Mouse (Mus musculus): ENCODE results near the gene 4930404N11Rik.

The 4930404N11Rik gene

DNA sequence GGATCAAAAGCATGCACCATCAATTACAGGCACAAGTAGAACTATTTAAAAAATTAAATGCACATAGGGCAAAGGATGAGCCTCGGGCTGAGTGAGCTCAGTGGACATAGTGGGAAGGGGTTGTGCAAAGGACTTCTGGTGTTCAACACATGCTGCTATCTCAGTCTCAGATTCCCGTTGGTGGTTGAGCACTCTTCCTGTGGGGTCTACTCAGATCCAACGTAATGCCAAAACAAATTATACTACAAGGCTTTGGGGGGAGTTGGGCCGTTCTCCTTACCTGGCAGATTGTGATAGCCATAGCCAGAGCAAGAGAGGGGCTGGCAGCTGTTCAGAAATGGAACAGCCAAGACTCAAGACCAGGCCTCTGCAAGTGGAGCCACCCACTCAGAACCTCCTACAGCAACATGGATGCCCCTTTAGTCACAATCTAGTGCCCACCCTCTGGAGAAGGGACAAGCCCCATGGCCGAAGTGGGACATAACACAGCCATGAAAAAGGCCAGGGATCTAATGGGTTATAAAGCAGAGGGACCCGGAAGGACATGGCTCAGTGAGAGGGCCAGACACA lies 14.3 kb upstream of the 4930404N11Rik start:
- no peak for DNase-seq (ENCODE audit: low spot score)

DNA sequence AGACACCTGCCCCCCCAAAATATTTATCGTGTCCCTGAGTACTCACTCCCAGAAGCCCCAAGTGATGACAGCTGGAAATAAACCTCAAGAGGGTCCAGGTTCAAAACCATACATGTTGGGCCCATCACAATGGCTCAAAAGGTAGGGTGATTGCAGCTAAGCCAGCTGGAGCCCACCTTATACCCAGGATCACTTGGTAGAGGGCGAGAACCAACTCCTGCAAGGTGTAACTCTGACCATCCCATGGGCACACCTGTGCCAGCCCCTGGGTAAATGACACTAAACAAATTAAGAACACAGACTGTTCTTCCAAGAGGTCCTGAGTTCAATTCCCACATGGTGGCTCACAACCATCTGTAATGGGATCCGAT lies 13.6 kb upstream of the 4930404N11Rik start:
- DNase-seq (ENCODE audit: low spot score) = no peak

DNA sequence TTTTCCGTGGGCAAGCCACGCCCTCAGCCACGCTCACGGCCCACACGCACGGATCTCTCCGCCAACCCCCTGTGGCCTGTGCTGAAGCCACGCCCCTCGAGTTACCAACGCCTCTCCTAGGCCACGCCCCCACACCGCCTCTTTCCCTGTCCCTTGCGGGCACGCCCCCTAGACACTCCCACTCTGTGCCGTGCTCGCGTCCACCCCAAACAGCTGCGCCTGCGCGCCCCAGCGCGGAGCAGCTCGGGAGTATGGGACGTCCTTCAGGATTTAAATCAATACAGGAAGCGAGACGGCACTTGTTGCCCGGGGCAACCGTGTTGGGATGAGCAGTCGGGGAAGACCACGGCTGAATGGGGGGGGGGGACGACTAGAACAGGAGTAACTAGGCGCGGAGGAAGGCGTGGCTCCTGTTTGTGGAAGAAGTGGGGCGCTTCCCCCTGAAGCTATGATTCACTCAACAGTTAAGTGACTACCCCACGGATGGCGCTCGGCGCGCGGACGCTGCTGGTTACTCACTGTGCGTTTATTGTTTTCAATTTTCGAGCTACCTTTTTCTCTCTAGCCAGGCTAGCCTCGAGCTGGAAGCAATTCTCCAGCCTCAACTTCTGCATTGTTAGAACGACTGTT lies 13.1 kb upstream of the 4930404N11Rik start:
- peak; percentile 98 for DNase-seq (ENCODE audit: low spot score)

DNA sequence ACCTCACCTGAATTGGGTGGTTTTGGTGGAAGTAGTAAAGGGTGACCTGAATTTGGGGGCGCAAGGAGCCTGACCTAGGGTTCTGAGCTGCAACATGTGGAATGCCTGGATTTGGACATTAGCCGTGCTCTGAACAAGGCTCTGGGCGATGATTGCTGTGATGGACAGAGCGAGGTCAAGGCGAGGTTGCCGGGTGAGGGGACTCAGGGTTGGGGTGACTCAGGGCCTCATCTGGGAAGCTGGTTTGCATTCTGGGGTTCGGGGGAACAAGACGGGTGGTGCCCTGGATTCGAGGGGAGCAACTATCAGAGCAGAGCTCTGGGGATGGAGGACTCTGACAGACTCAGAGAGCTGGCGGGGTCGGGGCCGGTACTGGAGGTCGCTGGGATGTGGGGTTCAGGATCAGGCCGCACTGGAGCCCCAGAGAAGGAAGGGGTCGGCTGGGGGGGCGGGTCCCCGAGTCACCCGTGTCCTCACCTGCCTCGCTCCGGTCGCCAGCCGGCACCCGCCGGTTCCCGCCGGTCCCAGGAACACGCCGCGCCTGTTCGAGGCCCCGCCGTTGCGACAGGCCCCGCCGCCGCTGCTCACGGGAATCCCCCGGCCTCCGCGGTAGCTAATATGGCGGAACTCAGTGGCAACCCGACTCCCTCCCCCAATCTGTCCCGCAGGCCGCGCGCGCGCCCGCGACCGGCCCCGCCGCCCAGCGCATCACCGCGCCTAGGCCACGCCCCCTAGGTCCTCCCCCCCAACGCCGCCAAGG lies 12.4 kb upstream of the 4930404N11Rik start, which contains the start of gene Fzr1:
TSS of gene Fzr1 (minus strand) at position 724 of the 760 bp plus-strand sequence.
- no peak for DNase-seq (ENCODE audit: low spot score)

DNA sequence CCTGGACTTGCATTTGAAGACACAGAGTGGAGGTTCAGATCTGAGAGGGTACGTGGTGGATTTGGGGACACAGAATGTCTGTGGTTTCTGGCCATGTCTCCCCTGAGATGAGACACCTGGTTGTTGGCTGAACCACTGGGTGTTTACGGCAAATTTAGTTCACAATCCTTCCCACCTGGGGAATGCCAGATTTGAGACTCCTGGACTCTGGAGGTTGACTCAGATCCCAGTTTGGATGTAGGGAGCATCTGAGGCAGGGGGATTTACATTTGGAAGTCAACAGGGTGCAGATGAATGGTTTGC lies 11.7 kb upstream of the 4930404N11Rik start:
- DNase-seq (ENCODE audit: low spot score) = no peak

DNA sequence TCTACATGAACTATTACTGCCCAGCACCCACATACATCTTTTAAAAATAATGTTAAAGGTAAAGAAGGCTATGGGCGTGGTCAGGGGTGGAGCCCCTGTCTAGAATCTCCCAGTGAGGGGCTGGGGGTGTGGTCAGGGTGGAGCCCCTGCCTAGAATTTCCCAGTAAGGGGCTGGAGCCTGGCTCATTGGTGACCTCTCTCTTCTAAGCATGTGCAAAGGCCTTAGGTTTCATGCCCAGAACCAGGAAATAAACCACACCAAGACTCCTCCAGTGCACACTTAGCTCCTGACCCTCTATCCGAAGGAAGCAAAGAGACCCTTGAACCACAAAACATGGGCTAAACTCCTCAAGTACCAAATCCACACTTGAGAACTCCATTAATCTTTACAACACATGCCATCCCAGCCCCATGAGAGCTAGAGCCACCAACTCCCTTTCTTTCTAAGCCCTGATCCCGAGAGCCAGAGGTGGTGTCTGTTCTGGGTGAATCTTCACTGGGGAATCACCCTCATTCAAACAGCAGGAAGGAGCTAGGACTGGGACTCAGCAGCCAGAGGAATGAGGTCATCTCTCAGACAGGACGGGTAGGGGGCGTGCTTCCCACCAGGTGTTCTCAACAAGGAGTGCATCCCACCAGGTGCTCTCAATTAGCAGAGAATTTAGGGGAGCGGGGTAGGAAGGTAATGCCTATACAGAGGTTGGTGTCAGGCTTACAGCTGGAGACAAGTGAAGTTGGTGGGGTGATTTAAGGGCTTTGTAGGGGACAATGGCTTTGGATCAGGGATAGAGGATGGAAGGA lies 11.1 kb upstream of the 4930404N11Rik start:
- no peak for DNase-seq (ENCODE audit: low spot score)

DNA sequence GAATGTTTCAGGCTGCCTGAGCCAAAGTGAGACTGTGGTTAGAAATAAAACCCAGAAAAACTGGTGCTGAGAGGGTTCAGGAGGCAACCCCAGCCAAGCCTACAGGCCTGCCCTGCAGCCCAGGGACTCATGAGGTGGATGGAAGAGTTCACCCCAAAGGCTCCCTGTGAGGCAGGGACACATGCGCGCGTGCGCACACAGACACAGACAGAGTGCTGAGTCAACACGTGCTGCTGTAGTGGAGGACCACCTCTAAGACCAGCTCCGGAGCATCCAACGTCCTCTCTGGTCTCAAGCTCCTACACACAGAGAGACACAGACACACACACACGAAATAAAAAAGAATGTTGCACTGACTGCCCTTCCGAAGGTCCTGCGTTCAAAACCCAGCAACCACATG lies 9.7 kb upstream of the 4930404N11Rik start:
- DNase-seq (ENCODE audit: low spot score) = no peak

DNA sequence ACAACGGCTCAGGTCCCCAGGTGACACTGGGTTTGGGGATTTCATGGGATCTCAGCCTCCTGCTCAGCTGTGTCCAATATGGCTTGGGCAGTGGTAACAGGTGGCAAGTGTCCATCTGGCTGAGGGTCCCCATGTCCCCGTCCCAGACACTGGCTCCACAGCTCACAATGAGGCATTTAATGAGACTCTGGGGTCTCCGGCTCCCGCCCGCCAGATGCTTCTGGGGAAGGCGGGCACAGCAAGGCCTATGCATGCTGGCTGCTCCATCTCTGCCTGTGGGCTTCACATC lies 1.5 kb upstream of the 4930404N11Rik start:
- no peak for DNase-seq (ENCODE audit: low spot score)

DNA sequence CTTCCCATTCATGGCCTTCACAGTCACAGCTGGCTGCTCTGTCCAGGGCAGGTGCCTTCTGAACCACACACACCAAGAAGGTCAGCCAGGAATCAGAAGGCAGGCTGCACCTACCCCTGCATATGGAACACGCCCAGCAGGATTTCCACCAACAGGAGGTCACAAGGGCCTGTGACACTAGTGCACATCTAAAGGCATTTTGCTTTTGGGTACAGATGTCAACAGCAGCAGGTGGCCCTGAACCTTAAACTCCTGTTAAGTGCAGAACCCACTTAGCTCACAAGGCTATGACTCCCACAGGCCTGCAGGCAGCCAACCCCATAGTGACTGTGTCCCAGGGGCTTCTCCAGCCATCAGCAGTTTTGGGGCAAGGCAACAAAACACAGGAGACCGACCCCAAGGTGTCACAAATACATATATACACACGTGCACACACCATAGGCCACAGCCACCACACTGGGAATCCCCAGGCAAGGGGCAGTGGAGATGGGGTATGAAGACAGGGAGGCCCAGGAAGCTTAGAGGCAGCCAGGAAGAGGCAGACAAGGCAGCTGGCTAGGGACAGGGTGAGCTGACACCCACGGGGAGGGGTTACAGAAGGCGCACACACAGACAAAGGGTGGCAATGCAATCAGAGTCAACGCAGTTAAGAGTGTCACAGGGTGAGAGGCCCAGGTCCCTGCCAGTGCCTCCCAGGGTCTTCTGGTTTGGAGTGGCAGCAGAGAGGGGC lies 1.0 kb upstream of the 4930404N11Rik start:
- no peak for DNase-seq (ENCODE audit: low spot score)

DNA sequence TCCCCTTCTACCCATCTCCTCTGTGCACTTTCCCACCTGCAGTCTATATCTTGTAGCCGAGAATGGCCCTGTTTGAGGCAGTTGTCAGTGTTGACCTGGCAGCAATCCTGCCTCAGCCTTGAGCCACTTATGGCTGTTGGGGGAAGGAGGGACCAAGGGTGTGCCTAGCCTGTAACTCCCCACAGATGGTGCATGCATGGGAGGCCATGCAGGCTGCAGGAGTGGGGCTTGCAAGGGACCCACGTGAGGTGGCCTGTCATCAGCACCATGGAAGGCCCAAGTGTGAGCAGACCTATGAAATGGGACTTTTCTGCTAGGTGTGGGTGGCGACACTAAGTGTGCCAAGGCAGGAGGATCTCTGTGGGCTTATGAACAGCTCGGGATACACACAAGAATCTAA lies 543 bp downstream of the 4930404N11Rik start:
- DNase-seq (ENCODE audit: low spot score) = no peak

DNA sequence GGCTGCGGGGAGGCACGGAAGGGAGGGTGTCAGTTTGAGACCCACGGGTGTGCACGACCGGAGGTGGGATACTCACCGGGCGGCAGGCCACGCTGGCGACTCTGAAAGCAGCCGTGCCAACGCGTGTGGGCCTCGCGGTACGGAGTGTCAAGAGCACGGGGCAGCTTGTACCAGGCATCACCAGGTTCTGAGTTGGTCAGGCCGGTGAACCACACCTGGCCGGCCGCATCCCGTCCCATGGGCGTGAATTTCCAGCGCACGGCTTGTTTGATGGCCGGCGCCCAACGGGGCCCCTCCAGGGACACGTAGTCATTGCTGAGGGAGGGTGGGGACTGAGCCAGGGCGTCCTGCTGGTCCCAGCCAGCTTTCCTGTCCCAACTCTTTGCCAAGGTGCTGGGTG lies 950 bp downstream of the 4930404N11Rik start:
- DNase-seq (ENCODE audit: low spot score) = no peak

DNA sequence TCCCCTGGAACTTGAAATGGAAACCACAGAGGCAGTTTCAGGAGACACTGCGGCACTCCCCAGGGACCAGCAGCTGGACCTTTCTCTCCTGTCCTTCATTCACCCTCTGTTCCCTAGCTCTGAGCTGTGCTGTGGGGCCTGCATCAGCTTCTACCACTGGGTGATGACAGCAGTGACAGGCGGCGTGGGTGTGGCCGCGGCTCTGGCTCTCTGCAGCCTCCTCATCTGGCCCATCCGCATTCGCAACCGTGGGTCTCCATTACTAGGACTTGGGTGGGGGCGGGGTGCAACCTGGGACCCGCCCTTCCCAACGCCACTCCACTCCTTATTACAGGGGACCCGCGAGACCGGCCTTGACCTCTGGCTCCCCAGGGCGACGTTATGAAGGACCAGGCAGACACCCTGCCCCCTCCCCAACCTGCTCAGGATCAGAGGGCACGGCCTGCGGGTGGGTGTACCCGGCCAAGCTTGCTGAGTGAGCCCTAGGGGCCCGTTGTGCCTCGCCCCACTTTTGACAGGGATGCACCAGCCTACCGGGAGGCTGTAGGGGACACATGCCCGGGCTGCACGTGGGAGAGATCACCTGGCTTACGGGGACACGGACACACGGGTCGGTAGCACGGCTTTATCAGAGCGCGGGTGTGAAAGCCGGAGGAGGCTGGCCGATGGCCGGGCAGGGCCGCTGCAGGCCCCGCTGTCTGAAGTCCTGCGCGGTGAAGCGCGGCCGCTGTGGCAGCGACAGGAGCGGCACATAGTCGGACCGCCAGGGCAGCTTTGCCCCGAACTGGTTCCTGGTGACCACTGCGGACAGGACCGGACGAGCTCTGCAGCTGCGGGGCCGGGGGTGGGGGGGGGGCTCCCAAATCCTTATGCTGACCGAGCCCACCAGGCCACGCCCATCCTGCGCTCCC lies 1.9 kb downstream of the 4930404N11Rik start:
- no peak for DNase-seq (ENCODE audit: low spot score)

DNA sequence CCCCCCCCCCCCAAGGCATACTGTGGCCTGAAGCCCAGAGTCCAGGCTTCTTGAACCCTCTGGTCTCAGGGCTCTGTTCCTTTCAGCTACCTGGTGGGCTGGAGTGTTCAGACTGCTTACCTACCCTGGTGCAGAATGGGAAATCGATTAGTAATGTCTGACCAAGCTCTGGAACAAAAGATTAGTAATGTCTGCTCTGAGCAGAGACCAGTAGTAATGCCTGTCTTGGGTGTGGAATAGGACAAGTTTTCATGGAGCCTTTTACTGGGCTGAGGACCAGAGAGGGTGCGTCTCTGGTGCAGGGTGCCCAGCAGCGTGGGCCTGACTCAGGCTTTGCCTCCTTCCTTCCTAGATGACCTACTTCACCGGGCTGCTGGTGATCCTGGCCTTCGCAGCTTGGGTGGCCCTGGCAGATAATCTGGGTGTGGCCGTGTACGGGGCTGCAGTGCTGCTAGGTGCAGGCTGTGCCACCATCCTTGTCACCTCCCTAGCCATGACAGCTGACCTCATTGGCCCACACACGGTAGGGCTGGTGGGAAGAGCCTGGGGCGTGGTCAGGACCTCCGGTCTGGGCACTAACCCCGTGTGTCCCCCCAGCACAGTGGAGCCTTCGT lies 3.2 kb downstream of the 4930404N11Rik start:
- no peak for DNase-seq (ENCODE audit: low spot score)

DNA sequence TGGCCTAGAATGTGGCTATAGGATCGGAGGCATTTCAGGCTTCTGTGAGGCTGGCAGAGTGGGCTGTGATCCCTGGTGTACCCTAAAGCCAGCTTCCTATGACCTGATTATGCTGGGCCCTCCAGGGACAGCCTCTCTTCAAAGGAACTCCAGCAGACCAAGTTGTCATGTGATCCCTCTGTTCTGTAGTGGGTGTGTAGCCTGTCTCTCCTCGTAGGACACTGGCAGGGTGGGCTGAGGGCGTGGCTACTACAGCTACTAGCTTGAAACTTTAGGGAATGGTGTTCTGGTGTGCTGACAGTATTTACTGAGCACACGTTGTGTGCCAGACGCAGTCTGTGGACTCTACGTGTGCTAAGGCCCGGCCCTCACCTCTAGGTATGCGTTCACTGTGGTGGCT lies 4.9 kb downstream of the 4930404N11Rik start:
- no peak for DNase-seq (ENCODE audit: low spot score)

DNA sequence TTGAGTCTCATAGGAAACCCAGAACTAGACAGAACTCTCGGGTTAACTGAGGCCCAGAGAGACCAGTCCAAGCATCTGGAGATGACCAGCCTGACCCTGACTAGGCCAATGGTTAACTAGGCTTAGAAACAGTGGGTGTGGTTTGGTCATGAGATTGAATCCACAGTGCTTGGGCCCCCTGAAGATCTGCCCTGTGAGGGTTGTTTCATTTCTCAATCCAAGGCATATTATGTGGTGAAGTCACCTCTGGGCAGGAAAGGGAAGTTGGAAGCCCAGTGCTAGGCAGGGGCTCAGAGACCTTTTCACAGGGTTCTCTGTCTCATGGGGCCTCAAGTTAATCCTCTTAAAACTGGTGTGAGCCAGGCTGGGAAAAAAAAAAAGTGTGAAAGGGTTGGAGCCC lies 6.8 kb downstream of the 4930404N11Rik start:
- DNase-seq (ENCODE audit: low spot score) = no peak

DNA sequence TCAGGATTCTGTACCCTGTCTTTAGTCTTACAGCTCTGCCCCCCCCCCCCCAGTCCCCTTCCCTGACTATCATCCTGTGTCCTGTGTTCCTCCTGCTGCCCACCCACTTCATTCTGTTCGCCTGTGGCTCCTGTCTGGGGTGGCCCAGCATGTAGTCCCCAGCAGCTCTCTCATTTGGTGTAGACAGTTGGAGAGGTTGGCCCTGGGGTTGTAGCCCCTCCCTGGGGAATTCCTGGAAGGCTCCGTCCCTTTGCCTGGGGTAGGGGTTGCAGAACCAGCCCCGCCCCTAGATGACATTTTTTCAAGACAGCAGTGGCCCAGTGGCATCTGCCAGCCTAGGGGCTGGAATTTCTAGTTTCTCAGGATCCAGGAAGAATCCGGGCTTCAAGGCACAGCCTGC lies 7.4 kb downstream of the 4930404N11Rik start:
- DNase-seq (ENCODE audit: low spot score) = no peak

DNA sequence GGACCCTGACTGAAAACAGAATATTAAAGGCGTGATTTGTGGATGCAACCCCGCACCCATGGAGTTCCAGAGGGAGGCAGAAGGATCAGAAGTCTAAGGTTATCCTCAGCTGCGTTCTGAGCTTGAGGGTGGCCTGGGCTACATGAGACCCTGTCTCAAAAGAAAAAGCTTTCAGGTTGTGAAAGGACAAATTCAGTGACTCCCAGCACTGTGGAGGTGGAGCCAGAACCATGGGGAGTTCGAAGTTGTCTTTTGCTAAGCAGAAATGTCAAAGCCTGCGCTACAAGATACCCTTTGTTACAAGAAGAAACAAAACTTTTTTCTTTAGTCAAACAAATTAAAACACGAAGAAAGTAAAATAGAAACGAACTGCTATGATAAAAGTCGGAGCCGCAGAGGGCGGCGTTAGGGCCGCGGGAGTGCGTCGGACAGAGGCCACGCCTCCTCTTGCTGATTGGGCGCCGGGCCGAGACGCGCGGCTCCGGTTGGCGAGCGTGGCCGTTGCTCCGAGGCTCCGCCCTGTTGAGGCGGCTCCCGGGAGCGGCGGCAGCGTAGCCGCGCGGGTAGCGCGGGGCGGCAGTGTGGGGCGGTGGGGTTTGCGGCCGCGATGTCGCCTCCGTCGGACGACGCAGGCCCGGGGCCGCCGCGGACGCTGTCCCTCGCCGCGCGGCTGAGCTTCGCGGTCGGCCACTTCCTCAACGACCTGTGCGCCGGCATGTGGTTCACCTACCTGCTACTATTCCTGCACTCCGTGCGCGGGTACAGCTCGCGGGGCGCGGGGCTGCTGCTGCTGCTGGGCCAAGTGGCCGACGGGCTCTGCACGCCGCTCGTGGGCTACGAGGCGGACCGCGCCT lies 8.4 kb downstream of the 4930404N11Rik start, which contains the start of gene Mfsd12:
TSS of gene Mfsd12 (plus strand) at position 501 of the 854 bp plus-strand sequence.
- peak; percentile 75 for DNase-seq (ENCODE audit: low spot score)

DNA sequence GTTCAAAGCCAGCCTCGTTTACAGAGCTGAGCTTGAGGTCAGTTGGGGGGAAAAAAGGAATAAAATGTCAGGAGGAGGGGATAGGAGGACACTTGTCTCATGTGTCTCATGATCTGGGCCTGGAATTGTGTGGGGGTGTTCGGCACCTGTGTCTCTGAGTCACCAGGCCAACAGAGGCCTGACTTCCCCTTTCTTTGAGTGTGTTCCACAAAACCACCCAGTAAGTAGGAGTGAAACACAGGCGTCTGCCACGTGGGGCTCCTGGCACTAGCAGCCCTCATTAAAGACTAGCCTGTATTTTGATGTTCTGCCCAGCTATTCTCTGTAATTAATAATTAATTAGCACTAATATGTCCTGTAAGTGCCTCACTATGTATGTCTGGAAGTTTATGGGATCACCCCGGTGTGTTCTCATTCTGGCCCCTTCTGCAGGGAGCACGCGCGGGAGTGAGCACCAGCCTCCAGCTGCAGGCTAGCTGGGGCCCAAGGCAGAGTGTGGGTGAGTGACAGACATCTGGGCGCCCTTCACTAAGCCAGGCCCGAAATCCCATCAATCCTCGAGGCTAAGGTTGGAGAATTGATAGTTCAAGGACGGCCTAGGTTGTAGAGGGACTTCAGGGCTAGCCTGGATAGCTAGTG lies 9.1 kb downstream of the 4930404N11Rik start:
- no peak for DNase-seq (ENCODE audit: low spot score)

DNA sequence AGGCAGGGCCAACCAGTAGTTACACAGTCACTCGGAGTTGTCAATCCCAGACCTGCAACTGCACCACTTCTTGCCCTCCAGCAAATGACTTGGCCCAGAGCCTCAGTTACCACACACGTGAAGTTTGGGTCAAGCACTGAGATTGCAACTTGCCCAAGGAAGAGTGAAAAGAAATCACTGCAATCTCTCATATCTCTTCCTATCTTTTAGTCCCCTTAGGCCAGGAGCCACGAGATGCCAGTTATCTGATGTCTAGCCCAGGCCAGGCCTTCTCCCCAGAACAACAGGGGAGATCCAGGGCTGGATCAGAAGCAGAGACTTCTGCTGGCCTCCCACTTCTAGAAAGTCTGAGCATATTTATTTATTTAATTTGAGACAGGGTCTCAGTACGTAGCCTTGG lies 10.1 kb downstream of the 4930404N11Rik start:
- DNase-seq (ENCODE audit: low spot score) = no peak
